Mouse (Mus musculus): Measurements from ENCODE around the gene Nr1h2.
A peak's percentile ranks its signal among the peaks of the same experiment; 100 is the strongest.

Nr1h2 gene

GRCm38 (mm10) chr7:44584921-44585320 lies 31.2 kb upstream of the Nr1h2 start:
- no peak for DNase-seq (ENCODE audit: low read depth)

- DNase-seq (ENCODE audit: low read depth) = no peak
These were observed 30.6 kb upstream of the Nr1h2 start for GRCm38 (mm10) chr7:44584265-44584804.

- DNase-seq (ENCODE audit: low read depth) = no peak
These were observed 29.4 kb upstream of the Nr1h2 start for GRCm38 (mm10) chr7:44583146-44583545.

GRCm38 (mm10) chr7:44582709-44583108 lies 29.0 kb upstream of the Nr1h2 start:
- no peak for DNase-seq (ENCODE audit: low read depth)

- DNase-seq (ENCODE audit: low read depth) = no peak
These were observed 27.9 kb upstream of the Nr1h2 start for GRCm38 (mm10) chr7:44581637-44582036.

GRCm38 (mm10) chr7:44576333-44576844 lies 22.6 kb upstream of the Nr1h2 start:
- DNase-seq (ENCODE audit: low read depth) = no peak

GRCm38 (mm10) chr7:44572956-44573484 lies 19.3 kb upstream of the Nr1h2 start:
- DNase-seq (ENCODE audit: low read depth) = no peak

GRCm38 (mm10) chr7:44572213-44572701 lies 18.5 kb upstream of the Nr1h2 start, which contains the start of gene Napsa:
Gene Napsa, plus strand, starts transcription at chr7:44572380.
- DNase-seq (ENCODE audit: low read depth) = no peak

GRCm38 (mm10) chr7:44571811-44572210 lies 18.1 kb upstream of the Nr1h2 start:
- DNase-seq (ENCODE audit: low read depth) = no peak

- no peak for DNase-seq (ENCODE audit: low read depth)
These were observed 17.2 kb upstream of the Nr1h2 start for GRCm38 (mm10) chr7:44570989-44571388.

- DNase-seq (ENCODE audit: low read depth) = no peak
These were observed 15.1 kb upstream of the Nr1h2 start for GRCm38 (mm10) chr7:44568803-44569202.

- DNase-seq (ENCODE audit: low read depth) = no peak
These were observed 11.7 kb upstream of the Nr1h2 start for GRCm38 (mm10) chr7:44565414-44565813.

GRCm38 (mm10) chr7:44564486-44564885 lies 10.7 kb upstream of the Nr1h2 start:
- DNase-seq (ENCODE audit: low read depth) = no peak

- no peak for DNase-seq (ENCODE audit: low read depth)
These were observed 9.5 kb upstream of the Nr1h2 start for GRCm38 (mm10) chr7:44563284-44563683.

- peak; percentile 67 for DNase-seq (ENCODE audit: low read depth)
These were observed 7.0 kb upstream of the Nr1h2 start for GRCm38 (mm10) chr7:44560435-44561400.

- DNase-seq (ENCODE audit: low read depth) = no peak
These were observed 3.9 kb upstream of the Nr1h2 start for GRCm38 (mm10) chr7:44557629-44558028.

- peak; percentile 62 for DNase-seq (ENCODE audit: low read depth)
These were observed 471 bp downstream of the Nr1h2 start for GRCm38 (mm10) chr7:44553196-44553764.

- DNase-seq (ENCODE audit: low read depth) = no peak
These were observed 1.4 kb downstream of the Nr1h2 start for GRCm38 (mm10) chr7:44552141-44552908.

GRCm38 (mm10) chr7:44551731-44552130 lies 2.0 kb downstream of the Nr1h2 start:
- DNase-seq (ENCODE audit: low read depth) = no peak

GRCm38 (mm10) chr7:44551301-44551700 lies 2.5 kb downstream of the Nr1h2 start:
- no peak for DNase-seq (ENCODE audit: low read depth)

GRCm38 (mm10) chr7:44550409-44550678 lies 3.4 kb downstream of the Nr1h2 start:
- DNase-seq (ENCODE audit: low read depth) = no peak

All from fibroblast of lung, adult 2 months (primary cell).